Mouse (Mus musculus): ENCODE measurements around the gene Usp29.
"Not testable (repeated sequence)": the region's sequence is repeated elsewhere in the genome, so short reads cannot be mapped to it uniquely, and the experiment has no call there.

Gene Usp29

DNA sequence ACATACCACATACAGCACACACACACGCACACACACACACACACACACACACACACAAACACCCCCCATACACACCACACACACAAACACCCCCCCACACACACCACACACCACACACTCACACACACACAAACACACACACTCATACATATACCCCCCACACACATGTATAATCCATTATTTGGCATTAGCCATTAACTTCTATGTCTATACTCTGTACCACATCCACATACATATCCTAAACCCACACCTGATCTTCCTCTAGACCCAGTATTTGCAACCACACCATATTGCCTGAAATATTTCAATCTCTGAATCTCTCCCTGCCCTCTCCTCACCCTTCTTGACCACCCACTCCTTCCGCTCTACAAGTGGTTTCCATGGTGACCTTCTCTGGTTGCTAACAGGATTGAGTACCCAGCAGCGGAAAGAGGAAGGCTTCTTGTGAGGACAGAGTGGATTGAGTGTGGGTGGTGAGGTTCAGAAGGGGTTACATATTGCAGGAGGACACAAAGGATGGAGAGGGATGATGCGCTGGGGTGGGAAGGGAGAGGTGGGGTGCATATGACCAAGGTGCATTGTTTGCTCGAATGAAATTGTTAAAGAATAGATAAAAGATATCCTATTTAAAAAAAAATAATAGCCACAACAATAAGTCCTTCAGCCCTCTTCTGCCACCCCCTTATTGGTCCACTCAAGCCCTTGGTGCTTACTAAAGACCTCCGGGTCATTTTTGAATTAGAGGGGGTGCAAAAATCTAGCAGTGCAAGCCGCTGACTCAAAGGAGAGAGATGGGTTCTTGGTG lies 195.8 kb downstream of the Usp29 start:
- DNase-seq (ENCODE audit: low spot score in 2 of 2), result no peak

DNA sequence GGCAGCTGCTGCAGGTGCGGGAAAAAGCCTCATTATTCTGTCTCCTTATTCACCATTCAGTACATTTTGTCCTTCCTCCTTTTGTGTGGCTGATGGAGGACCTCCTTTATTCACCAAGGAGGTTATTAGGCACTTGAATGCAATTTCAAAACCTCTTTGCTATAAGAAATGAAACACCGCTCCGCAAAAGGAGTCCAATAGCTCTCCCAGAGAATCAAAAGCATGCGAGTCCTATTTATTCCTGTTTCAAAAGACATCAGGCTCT lies 196.3 kb downstream of the Usp29 start:
- no peak for DNase-seq (ENCODE audit: low spot score in 2 of 2)

DNA sequence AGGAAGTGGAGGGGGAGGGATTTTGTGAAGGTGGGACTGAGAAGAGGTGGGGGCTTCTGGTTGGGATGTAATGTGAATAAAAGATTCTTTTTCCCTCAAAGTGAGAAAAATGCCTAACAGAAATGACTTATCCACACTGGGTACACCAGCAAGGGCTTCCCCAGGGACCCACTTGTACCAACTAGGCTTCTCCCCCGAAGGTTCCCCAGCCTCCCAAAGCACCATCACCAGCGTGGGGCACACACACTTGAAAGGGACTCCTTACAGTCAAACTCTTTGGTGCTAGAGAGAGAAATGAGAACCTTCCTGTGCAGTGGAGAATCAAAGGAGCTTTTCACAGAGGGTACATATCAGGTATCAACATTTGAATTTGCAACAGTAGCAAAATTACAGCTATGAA lies 198.9 kb downstream of the Usp29 start:
- no peak for DNase-seq (ENCODE audit: low spot score in 2 of 2)

DNA sequence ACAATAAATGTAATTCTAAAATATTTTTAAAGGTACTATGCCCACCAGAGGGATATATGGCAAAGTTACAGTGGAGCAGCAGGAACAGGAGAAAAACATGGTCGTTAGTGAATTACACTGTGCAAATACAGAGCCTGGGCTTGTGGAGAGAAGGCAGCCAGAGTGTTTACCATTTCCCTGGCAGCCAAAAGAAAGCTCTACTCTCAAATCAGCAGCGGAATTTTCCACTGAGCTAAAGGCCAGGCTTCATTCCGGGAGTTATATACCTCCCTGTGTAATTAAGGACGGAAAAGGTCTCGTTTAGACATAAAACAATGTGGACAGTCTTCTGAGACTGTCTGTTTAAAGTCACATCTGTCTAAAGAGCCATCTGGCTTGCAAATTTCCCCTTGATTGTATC lies 204.4 kb downstream of the Usp29 start:
- no peak for DNase-seq (ENCODE audit: low spot score in 2 of 2)

DNA sequence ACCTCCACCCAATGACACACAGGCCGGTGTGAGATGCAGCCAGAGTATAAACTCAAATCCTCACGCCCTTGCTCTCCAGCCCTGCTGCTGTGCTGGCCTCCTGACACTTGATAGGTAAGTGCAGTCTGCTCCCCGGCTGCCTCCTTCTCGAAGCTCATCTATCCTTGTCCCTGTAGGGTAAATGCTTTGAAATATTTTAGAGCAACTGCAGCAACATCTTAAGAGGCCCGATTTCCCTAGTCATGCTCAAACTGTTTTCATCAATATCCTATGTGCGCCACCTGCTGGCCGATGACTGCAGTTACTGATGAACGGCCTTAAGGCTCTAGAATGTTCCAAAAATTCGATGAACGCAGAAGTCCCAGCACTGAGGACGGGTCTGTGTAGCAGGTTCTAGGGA lies 206.7 kb downstream of the Usp29 start:
- peak; percentile 76 to 79 for DNase-seq (ENCODE audit: low spot score in 2 of 2)

DNA sequence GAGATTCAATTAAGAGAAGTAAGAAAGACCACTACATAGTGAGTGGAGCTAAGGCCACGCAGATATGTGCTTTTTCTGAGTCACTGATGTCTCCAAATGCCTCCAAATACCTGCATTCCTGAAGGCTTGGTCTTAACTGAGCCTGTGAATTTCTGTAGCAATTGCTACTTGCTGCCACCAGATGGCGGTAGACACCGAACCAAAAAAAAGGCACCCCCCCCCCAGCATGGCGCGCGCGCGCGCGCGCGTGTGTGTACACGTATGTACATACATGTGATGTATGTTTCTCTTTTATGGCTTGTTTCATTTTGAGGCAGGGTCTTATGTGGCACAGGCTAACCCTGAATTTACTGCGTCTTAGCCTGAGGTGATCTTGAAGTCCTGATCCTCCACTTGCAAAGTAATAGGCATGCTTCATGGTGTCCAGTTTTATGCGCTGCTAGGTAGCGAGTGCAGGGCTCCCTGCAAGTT lies 210.4 kb downstream of the Usp29 start:
- DNase-seq (ENCODE audit: low spot score in 2 of 2), result no peak

DNA sequence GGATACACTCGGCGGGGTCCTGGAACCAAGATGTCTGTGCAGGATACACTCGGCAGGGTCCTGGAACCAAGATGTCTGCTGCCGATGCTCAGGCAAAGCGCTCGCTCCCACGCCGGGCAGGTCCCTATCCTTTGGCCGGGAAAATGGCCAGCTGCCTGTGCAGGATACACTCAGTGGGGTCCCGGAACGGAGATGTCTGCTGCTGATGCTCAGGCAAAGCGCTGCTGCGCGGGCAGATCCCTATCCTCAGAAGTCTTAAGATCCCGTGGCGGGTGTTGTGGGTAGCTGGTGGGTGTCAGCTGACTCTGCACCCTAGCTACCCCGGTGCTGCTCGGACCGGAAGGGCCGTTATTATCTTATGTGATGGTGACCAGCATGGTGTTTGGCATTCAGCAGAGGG lies 217.7 kb downstream of the Usp29 start:
- DNase-seq (ENCODE audit: low spot score in 2 of 2), result not testable (repeated sequence)

DNA sequence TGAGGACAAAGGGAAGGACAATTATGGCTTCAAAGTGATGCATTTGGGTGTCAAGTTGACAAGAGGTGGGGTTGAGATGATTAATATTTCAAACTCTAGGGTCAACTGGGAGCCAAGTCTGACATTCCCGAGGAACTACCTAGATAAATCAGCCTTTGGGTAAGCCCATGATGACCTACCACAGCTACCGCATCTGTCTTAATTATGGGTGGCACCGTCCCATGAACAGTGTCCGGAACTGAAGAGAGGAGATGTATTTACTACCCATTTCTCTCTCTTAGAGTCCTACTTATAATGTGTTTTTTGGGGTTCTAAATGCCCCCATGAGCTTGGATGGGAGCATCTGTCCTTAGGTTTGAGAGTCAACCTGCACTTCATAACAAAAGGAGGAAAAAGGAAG lies 226.2 kb downstream of the Usp29 start:
- DNase-seq (ENCODE audit: low spot score in 2 of 2), result no peak

DNA sequence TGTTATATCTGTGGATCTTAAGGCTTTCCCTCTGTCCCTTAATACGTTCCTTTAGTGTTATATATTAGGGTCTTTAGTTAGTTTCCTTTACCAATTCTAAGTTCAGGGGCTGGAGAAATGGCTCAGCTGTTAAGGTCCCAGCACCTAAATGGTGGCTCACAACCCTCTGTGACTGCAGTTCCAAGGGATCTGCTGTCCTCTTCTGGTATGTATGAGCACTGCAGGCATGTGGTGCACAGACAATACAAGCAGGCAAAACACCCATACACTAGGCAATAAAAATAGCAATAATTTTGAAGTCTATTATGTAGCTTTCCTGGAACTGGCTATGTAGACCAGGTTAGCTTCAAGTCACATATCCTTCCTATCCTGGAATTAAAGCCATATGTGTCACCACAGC lies 228.2 kb downstream of the Usp29 start:
- no peak for DNase-seq (ENCODE audit: low spot score in 2 of 2)

DNA sequence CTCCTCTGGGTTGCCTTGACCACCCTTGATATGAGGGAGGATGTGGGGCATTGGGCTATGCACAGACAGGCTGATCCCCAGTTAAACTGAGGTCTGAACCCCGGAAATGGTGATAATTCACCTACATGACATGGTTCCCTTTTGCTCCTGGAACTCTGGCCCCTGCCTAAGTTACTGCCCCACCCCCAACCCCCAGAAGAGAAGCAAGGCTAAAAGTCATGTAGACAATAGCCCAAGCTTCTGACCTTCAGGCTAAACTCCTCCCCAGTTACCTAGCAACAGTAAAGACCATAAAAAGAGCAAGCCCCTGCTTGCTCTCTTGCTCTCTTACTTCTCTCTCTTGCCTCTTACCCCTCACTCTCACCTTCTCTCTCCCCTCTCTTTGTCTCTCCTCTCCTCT lies 243.2 kb downstream of the Usp29 start:
- no peak for DNase-seq (ENCODE audit: low spot score in 2 of 2)

DNA sequence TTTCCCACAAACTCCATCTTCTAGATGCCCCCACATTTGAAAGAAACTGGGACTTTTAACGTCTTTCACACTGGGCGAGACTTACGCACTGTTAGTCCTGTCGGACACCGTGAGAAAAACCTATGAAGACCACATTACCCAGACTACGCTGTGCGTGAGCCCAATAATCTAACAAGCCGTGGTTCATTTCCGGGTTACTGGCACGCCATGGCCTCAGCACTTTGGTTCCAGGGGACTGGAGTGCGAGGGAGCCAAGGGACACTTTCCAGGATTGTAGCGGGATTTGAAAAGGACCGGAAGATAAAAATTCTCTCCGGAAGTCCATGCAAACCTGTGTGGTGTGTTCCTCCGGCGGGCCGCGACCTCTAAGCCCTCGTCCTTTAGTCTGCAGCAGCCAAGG lies 246.5 kb downstream of the Usp29 start:
- DNase-seq (ENCODE audit: low spot score in 2 of 2), result no peak

DNA sequence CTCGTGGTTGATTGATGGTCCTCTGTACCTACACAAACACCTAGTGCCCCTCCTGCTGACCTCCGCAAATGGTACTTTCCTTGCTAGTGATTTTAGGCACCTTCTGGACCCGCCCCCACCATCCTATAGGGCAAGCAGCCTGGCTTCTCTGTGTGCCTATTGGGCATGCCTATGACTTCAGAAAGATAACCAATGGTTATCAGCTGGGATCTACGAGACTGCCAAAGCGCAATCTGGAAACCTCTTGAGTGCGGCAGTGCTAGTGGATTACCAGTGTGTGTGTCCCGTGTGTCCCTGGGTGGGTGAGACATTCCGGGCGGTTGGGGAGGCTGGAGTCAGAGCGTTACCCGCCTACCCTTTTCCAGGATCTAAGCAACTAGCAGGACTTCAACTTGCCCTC lies 264.9 kb downstream of the Usp29 start, which contains the start of gene Aurkc:
Gene Aurkc (plus strand): TSS at position 50 of the 400 bp plus-strand sequence.
- not testable (repeated sequence) for DNase-seq (ENCODE audit: low spot score in 2 of 2)

DNA sequence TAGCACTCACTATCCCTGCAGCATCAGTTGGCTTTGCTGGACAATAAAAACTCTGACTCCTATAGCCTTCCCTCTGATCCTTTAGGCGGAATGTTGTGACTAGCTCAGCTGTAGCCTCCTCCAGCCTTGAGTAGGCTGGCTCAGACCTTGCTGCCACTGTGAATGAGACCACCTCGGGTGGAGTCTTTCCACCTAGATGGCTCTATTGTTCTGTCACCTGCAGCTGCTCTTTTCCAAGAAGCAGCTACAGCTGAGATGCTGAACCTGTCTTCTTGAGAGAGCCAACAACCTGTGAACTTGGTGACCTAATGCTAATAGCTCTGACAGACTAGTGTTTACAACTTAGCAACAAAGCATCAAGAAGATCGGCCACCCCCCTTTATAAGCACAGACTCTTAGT lies 268.5 kb downstream of the Usp29 start:
- not testable (repeated sequence) for DNase-seq (ENCODE audit: low spot score in 2 of 2)

DNA sequence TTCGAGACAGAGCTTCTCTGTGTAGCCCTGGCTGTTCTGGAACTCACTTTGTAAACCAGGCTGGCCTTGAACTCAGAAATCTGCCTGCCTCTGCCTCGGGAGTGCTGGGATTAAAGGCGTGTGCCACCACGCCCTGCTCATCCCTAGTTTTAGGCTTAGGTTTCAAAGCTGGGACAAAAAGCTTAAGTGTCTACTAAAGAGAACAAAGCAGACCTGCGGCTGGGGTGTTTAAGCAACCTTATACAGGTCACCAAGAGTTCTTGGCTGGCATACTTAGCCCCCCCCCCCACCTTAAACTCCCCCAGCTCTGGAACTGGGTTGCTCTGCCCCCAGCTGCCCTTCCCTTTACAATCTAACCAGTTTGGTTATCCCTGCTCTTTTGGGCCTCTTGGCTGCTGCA lies 275.1 kb downstream of the Usp29 start:
- DNase-seq (ENCODE audit: low spot score in 2 of 2), result not testable (repeated sequence)

All from cerebellum, postnatal 4 days (tissue).